Mouse (Mus musculus) brain, embryonic 14.5 days (tissue): Measurements from ENCODE around the gene Rgs2. TPM values are rescaled to one million over a fixed set of nuclear protein-coding genes. Genes with fewer than 3 reads are reported as not detected.

Experiments used
- DNase-seq: peaks from one replicate; pipeline ENCODE4 v3.0.0-alpha.2; 2011; ENCODE audit warnings: low read depth
- CTCF ChIP-seq: fragments of 200-500 bp; IDR thresholded peaks from 2 replicates; pipeline ENCODE4 v1.5.1; 2012; ENCODE audit warnings: inconsistent platforms, mild to moderate bottlenecking, moderate library complexity, borderline replicate concordance; ENCODE audit not compliant: insufficient read depth, insufficient read length; ENCODE audit errors: extremely low read depth
- POLR2A ChIP-seq: fragments of 200-500 bp; IDR thresholded peaks from 2 replicates; pipeline ENCODE4 v1.6.1; 2012; ENCODE audit warnings: mild to moderate bottlenecking, inconsistent platforms, borderline replicate concordance; ENCODE audit not compliant: poor library complexity, insufficient read depth, insufficient read length, severe bottlenecking; ENCODE audit errors: extremely low read depth
- polyA plus RNA-seq: library from polyadenylated mRNA; depleted of rRNA; stranded (reverse); fragments of >200 nt; gene quantifications from 2 replicates; pipeline ENCODE4 v1.2.3, GENCODE M21; 2012

The Rgs2 gene
- polyA plus RNA-seq, 1 experiment: 52.2 TPM

DNA sequence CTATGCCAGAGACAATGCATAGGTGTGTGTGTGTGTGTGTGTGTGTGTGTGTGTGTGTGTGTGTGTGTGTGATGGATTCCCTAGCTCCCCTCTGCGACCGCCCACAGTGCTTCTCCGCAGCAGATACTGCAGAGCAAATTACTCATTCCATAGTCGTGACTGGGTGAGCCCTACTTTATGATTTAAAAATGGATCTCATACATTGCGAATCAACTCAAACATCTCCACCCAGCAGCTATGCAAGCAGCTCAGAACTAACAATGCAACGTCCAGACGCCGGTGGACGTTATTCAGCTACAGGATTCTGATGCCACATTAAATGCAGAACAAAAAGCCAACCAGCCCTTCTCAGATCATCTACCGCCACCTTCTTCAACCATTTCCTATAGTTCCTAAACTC, 545 bp downstream of the Rgs2 start:
- peak; percentile 72 for DNase-seq
- TF ChIP-seq POLR2A (no peak), CTCF (no peak)

DNA sequence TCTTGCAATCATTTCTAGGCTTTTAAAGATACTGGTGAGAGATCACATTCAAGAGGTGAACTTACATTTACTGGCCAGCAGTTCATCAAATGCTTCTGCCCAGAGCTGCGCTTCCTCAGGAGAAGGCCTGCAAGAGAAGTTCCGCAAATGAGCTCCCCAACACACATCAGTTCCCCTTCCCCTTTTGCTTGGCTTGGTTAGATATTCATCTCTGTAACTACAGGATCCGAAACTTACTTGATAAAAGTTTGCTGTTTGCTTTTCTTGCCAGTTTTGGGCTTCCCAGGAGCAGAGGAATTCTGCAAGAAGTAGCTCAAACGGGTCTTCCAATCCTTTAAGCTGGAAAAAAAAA, 1.3 kb downstream of the Rgs2 start:
- DNase-seq: no peak
- TF ChIP-seq POLR2A: no peak
- TF ChIP-seq CTCF: no peak

DNA sequence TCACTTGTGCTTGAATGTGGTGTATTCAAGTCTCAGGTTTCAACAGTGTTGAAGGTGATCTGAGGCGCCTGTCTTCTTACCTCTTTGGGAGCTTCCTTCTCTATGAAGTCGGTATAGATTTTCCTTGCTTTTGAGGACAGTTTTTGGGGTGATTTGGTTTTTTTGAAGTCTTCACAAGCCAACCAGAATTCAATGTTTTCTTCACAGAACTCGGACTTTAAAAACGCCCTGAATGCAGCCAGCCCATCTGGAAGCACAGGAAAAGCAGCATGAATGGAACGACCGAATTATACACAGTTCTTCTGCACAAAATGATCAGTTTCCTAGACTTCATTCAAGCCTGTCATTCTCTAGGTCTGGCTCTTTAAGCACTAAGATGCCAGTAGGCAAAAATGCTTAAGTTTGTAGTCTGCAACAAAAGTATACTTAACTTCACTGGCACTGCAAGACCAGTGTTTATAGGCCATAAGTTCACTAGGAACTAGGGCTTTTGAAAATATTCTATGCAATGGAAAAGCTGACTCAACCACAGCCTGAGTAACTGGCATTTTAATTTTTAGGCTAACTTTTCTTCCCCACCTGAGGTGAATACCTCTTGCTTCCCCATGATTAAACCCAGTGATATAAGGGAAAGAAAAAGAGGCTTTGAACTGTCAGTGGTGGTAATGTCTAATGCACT, 1.8 kb downstream of the Rgs2 start:
- TF ChIP-seq CTCF (no peak), POLR2A (no peak)
- DNase-seq: no peak

DNA sequence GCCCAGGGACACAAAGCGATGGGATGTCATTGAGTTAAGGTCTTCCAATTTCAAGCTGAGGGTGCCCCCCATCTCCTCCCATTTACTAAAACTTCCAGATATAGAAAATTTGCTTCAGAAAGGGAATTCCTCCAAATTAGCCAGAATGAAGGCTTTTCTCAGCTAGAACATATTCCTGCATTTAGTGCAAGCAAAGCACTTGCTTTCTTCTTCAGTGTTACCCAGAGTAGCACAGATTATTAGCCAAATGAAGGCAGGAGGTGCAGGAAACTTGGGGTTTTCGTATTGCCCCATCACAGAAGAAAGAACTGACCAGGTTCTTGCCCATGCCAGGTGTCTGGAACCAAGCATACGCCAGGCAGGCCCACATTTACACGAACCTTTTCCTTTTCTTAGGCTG, 3.7 kb downstream of the Rgs2 start:
- TF ChIP-seq CTCF (no peak), POLR2A (no peak)
- no peak for DNase-seq

DNA sequence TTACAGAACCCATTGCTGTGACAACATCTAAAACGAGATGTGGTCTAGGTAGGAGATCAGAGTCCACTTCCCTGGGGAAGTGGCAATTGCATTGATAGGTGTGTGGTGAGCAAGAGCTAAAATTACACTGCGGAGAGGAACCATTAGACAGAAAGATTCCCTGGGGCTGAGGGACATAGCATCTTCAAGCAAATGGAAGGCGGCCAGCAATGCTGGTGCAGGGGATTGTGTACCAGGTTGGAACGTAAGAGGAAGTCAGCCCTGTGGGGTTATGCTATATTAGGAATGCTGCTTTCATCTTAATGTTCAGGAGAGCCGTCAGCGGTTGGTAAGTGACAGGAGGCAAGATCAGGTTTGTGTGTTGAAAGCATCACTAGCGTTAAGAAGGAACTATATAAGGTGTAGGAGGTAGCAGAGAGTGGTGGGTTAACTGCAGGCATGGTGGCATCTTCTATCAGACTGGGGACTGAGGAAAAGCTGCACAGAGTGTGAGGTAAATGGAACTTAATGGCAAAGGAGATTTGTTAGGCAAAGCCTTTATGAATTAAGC, 4.5 kb downstream of the Rgs2 start:
- TF ChIP-seq POLR2A (no peak), CTCF (no peak)
- no peak for DNase-seq

DNA sequence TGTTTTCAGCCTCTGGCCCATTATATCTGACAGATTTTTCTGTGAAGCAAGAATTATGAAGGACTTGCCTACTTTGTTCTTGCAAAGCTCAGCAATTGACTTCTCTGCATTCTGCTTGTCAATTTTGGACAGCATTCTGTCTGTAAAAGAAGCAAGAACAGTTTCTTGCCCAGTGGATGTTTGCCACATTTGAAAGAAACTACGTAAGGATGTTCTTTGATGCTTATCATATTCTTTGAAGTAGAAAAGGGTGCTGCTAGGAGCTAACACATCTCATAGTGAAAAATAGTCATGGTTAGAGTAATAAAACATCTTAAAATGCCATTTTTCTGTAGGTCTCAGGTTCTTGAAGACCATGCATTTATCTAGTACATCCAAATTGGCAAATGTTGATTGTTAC, 10.9 kb downstream of the Rgs2 start:
- TF ChIP-seq CTCF (no peak), POLR2A (no peak)
- DNase-seq: no peak

DNA sequence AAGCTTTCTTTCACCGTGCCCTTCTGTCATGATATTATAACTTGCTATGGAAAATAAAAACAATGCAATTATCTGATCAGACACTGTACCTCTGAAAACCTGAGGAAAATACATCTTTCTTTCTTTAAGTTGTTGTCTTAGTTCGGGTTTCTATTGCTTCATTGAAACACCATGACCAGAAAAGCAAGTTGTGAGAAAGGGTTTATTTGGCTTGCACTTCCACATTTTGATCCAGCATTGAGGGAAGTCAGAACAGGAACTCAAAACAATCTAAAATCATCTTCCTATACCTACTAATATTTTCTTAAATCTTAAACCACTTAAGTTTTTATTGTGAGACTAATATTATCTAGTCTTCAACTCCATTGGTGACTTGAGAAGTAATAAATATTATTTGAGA, 11.4 kb downstream of the Rgs2 start:
- no peak for TF ChIP-seq POLR2A
- no peak for TF ChIP-seq CTCF
- DNase-seq: no peak

DNA sequence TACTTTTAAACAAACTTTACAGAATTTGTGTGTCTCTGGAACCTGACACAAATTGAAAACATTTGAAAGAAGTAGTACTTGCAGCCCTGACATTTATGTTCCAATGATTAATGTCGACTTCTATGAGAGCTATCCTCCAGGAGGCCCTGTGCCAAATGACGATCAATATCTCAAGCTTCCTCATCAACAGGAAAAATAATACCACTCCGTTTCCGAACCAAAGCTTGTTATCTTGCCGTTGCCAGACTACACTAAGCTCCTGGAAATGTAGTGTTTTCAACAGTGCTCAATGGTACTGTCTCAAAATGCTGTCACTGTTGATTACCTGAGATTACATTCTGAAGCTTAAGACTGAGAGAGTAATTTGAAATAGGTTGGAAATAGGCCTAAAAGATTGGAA, 13.7 kb downstream of the Rgs2 start:
- DNase-seq: peak; percentile 43
- TF ChIP-seq POLR2A (no peak), CTCF (no peak)

DNA sequence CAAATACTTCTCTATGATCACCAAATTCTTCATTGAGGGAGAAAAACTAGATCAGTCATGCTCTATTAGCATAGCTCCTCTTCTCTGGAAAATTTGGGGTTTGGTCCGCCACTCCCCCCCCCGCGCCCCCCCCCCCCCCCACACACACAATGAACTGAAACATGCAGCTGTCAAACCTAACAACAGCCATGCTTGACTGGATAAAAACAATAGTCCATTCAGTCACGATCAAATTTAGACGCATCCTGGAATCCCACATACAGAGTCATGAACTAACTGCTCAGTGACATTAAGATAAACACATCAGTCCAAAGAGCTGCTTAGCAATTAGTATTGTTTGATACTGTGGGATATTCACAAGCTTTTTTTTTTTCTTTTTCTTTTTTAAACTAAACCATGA, 14.2 kb downstream of the Rgs2 start:
- DNase-seq: peak; percentile 74
- TF ChIP-seq CTCF (no peak), POLR2A (no peak)

DNA sequence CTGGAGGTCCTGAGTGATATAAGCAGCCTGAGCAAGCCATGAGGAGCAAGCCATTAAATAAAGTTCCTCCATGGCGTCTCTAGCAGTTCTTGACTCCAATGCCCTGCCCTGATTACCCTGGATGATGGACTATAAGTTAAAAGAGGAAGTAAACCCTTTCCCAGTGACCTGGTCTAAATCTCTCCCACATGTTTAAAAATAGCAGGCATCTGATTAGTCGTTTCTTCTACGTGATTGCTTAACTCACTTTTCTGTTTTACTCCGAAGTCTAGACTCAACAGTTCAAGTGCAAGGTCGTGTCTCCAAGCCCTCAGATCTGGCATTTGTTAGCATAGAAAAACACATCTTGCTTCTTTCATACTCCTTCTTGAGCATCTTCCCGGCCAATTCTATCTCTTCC, 15.2 kb downstream of the Rgs2 start:
- no peak for DNase-seq
- TF ChIP-seq CTCF (no peak), POLR2A (no peak)

DNA sequence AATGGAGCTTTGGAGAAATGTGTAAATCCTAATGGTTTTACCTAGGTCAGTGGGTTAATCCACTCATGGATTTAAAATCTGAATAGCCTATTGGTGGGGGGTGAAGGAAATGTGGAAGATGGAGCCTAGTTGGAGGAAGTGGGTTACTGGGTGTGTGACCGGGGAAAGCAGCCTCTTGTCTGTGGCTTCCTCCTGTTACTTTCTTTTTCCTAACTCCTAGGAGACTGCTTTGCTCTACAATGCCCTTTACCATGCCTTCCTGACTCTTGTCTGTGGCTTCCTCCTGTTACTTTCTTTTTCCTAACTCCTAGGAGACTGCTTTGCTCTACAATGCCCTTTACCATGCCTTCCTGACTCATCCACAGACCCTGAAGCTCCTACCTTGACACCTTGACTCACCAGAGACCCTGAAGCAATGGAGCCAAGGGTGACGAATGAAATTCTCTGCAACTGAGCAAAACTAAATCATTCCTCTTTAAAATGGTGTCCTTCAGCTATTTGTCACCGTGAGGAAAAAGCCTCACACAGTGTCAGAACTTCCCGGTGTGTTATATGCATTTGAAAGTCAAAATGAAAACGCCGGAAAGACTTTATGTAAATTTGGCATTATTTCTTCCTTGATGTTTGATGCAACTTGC, 18.9 kb downstream of the Rgs2 start:
- TF ChIP-seq POLR2A (no peak), CTCF (no peak)
- DNase-seq: peak; percentile 16
